In genomic region chr7:145221841-145222689, GRCm38 (mm10) we compare ENCODE assay signal across 8 mouse cellular contexts. TPM values are rescaled to one million over a fixed set of nuclear protein-coding genes. Genes with fewer than 3 reads are reported as not detected.
DNase-seq lines count a peak whose midpoint lies in the region; ATAC-seq and TF ChIP-seq lines count a peak whose summit lies in the region.

No protein-coding gene starts in this region.

- no peak for ATAC-seq in forebrain, embryonic 14.5 days

- H3K4me1 ChIP-seq in lung, adult 2 months (ENCODE audit: control insufficient read depth, insufficient read depth, low read length) = peaks cover 9% of the 10 kb centered on the region; the same call in 1 of the 2 replicates
- no peaks in the 10 kb centered on the region for H3K4me1 ChIP-seq in forebrain, embryonic 14.5 days (ENCODE audit: control insufficient read depth, insufficient read depth, low read length)

- H3K9me3 ChIP-seq in forebrain, embryonic 14.5 days (replicated peaks; ENCODE audit: control insufficient read depth, low read length) = no peaks in the 10 kb centered on the region

- H3K4me2 ChIP-seq in forebrain, embryonic 14.5 days (ENCODE audit: low read length) = no peak overlapping the region

- H3K4me3 ChIP-seq in lung, adult 2 months (replicated peaks; ENCODE audit: extremely low read depth, low read depth, low read length) = no peak overlapping the region
- no peak overlapping the region for H3K4me3 ChIP-seq in forebrain, embryonic 14.5 days (ENCODE audit: low read depth, low read length)

- no peak for TF ChIP-seq POLR2A in lung, adult 2 months (IDR thresholded peaks at IDR 0.05; ENCODE audit: borderline replicate concordance, extremely low read depth, low read depth, low read length)

- H3K36me3 ChIP-seq in forebrain, embryonic 14.5 days (ENCODE audit: control insufficient read depth, insufficient read depth, low read length) = no peaks in the 10 kb centered on the region

- no peaks in the 10 kb centered on the region for H3K27me3 ChIP-seq in forebrain, embryonic 14.5 days (replicated peaks; ENCODE audit: control insufficient read depth, insufficient read depth, low read length)

- WGBS in lung, adult 2 months = 24% methylated on average over 2 of the region's 2 CpGs
- 23% methylated on average over 2 of the region's 2 CpGs for WGBS in forebrain, embryonic 14.5 days

- no peak overlapping the region for H3K9ac ChIP-seq in forebrain, embryonic 14.5 days (ENCODE audit: low read length)

- DNase-seq in right cerebral cortex, adult 18-20 months = peak; percentile 81
- no peak for DNase-seq in right cerebral cortex, postnatal 4 days
- DNase-seq in brain, adult 2 months (ENCODE audit: low read depth, low spot score) = peak; percentile 77
- DNase-seq in heart, adult 11 months = peak; percentile 97
- DNase-seq in kidney, adult 9 months = peak; percentile 79
- peak; percentile 63 for DNase-seq in lung, adult 2 months
- peak; percentile 59 to 75 for DNase-seq in urinary bladder, adult 18-20 months (ENCODE audit: low spot score in 2 of 2)
- no peak for DNase-seq in forebrain, embryonic 14.5 days (ENCODE audit: low spot score)

- no peak overlapping the region for H3K27ac ChIP-seq in forebrain, embryonic 14.5 days (ENCODE audit: low read depth, low read length)

- TF ChIP-seq CTCF in lung, adult 2 months (IDR thresholded peaks at IDR 0.05; ENCODE audit: insufficient read depth, low read length) = peak; percentile 66

RNA-seq across cellular contexts. Expression of gene 1810010D01Rik, which starts 14.1 kb away (rescaled TPM):
- polyA plus RNA-seq in lung, adult 2 months (2012; rRNA removed) = 5.6 and 8.4 TPM in 2 replicates
- polyA plus RNA-seq in forebrain, embryonic 14.5 days (2014; fragmentation: Nextera tagmentation; extraction: Ambion mirVana) = not detected in 2 replicates

Comparison
In these comparisons a context has a peak if more than half of its experiments do, and no peak if none do; other contexts are left out.
1. DNase-seq: peak in right cerebral cortex, adult 18-20 months (single experiment), brain, adult 2 months (single experiment), heart, adult 11 months (single experiment), kidney, adult 9 months (single experiment), lung, adult 2 months (single experiment) and urinary bladder, adult 18-20 months (2 of 2); none in right cerebral cortex, postnatal 4 days (single experiment) and forebrain, embryonic 14.5 days (single experiment).